Mouse (Mus musculus): ENCODE data around the gene Ydjc.
"Not testable (repeated sequence)": the region's sequence is repeated elsewhere in the genome, so short reads cannot be mapped to it uniquely, and the experiment has no call there.

The Ydjc gene

GRCm38 (mm10) chr16:17151874-17152273 is 7.5 kb downstream of the Ydjc start:
- DNase-seq (ENCODE audit: low read depth, low spot score) = no peak

DNA sequence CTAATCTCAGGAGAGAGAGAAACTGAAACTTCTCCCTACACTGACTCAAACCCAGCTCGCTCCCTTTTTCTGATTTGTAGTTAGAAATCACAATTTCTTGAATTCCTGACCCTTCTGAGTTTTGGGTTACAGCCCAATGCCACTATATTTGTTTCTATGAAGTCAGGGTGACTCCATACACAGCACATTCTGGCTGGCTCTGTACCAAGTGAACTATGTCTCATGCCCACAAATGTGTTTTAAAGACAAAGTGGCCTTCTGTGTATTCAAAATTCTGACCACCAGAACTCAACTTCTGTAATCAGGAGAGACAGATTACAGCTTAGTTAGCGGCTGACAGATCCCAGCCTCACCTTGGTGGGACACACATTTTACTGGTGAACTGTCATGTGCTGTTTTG is 9.9 kb downstream of the Ydjc start:
- no peak for DNase-seq (ENCODE audit: low read depth, low spot score)

DNA sequence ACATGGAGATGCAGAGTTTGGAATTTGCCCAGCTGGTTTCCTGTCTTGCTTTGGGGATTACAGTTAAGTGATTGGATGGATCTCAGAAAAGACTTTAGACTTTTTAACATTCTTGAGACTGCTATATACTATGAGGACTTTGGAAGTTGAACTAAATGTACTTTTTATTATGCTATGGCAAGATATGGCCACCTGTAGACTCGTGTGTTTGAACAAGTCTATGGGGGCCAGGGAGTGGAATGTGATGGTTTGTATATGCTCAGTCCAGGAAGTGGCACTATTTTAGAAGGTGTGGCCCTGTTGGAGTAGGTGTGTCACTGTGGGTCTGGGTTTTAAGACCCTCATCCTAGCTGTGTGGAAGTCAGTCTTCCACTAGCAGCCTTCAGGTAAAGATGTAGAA is 21.1 kb downstream of the Ydjc start:
- not testable (repeated sequence) for DNase-seq (ENCODE audit: low read depth, low spot score)

GRCm38 (mm10) chr16:17167179-17167578 is 22.8 kb downstream of the Ydjc start:
- DNase-seq (ENCODE audit: low read depth, low spot score) = no peak

GRCm38 (mm10) chr16:17168049-17168448 is 23.6 kb downstream of the Ydjc start:
- no peak for DNase-seq (ENCODE audit: low read depth, low spot score)

DNA sequence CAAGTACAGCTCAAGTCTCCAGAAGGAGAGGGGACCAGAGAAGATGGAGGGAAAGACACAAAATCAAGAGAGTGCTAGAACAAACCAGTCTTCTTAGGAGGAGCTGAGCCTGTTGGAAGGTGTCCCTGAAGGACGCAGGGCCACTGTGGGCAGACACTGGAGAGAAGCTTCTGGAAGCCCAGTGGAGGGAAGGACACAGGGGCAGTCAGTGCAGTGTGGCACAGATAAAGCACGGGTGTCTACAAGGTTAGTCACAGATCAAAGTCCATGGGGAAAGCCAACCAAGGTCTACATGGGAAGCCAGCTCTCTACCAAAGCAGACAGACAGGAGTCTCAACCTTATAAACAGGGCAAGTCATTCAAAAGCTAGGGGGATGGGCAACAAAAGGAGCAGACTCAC is 31.3 kb downstream of the Ydjc start:
- no peak for DNase-seq (ENCODE audit: low read depth, low spot score)

DNA sequence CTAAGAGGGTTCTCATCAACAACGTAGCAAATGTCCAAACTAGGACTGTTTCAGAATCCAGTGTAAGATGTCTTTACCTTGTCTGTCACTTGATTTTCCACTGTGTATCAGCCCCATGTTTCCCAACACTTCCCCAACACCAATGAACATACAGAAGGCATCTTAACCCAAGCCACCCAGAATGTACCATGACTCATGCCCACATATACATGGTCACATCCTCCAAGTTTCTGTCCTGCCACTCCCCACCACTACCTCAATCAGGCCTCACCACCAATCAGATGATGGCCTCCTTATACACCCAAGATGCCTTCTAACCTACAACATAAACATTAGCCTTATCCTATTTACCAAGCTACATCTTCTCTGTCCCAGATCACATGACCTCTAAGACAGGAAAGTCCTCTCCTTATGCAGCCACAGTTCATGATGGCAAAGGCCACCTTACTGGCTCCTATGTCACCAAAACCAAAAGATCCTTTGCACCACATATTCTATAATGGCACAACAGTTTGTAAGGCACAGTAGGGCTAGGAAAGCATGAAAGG is 33.3 kb downstream of the Ydjc start:
- no peak for DNase-seq (ENCODE audit: low read depth, low spot score)

GRCm38 (mm10) chr16:17179706-17180105 is 35.3 kb downstream of the Ydjc start:
- no peak for DNase-seq (ENCODE audit: low read depth, low spot score)

DNA sequence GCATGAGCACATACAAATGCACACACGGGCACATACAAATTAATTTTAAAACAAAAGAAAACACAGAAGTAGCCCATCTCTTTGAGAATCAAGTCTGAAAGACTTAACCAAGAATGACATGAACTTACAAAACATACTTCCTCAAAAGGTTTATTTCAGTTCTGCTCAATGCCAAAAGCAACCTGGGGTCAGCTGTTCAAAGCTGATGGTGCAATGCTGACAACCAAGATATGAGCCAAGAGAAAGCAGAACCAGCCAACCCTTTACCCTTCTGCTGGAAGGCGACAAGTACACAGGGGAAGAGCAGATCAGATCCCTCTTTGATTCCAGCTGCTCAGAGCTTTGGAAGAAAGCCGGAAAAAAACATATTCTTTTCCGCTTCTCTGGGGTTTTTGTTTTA is 37.0 kb downstream of the Ydjc start:
- DNase-seq (ENCODE audit: low read depth, low spot score) = peak; percentile 23

DNA sequence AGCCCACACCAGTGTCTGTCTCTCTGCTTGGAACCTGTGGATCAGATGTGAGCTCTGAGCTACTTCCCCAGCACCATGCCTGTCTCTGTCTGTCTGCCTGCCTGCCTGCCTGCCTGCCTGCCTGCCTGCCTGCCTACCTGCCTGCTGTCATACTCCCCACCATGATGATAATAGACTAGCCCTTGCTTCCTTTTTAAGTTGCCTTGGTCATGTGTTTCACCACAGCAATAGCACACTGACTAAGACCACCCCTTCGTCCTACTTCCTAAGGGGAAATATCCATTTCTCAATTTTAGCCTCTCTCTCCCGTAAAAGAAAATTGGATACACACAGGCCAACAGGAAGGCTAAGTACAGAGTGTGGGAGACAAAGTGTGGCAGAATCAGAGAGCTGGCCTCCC is 37.7 kb downstream of the Ydjc start:
- no peak for DNase-seq (ENCODE audit: low read depth, low spot score)

- DNase-seq (ENCODE audit: low read depth, low spot score) = no peak
Observed at GRCm38 (mm10) chr16:17183003-17183402, 38.6 kb downstream of the Ydjc start.

DNA sequence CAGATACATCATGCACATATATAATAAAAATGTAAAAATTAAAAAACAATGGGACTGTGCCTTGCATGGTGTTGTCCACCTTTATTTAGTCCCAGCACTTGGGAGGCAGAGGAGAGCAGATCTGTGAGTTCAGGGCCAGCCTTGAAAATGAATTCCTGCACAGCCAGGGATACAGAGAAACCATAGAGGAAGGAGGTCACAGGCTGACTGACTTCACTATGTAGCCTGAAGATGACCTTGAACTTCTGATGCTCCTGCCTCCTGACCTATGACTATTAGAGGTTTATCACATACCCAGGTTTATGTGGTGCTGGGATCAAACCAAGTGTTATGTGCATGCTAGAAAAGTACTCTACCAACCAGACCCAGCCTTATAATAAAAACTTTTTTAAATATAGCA is 41.1 kb downstream of the Ydjc start:
- no peak for DNase-seq (ENCODE audit: low read depth, low spot score)

GRCm38 (mm10) chr16:17193823-17194222 is 49.4 kb downstream of the Ydjc start:
- no peak for DNase-seq (ENCODE audit: low read depth, low spot score)

DNA sequence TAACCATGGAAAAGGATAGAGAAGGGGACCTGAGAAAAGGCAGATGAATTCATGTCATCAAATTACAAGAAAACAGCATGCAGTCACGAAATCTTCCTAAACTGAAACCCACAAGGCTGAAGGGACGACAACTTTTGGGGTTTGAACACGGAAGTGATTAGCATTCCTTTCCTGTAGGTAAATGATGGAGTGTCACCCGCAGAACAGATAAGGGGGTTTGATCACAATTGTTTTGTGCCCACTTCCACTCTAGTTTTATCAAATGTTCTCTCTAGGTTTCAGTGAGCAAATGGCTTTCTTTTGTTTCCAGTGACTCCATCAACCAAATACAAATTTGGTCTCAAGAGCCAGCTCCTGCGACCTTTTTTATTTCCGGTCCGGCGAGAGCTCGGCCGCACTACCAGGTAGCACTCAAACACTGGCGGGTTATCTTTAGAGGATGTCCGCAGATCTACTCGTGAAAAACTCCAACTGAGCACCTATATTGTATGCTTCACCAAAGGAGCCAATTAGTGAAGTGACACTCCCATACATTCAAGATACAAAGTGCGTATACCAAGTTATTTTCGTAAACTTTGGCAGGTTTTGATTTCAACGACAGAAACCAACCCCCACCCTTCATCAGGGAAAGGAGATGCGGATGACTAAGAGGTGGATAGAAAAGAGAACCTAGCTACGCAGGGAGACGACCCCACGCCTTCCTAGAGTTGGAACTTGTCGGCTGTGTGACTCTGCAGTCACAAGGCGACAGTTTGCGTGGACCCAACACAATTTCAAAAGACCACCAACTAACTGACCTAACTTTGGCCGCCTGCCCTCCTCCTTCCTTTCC is 55.9 kb downstream of the Ydjc start:
- DNase-seq (ENCODE audit: low read depth, low spot score) = no peak

- DNase-seq (ENCODE audit: low read depth, low spot score) = peak; percentile 80
Observed at GRCm38 (mm10) chr16:17200953-17201707, 56.7 kb downstream of the Ydjc start.

DNA sequence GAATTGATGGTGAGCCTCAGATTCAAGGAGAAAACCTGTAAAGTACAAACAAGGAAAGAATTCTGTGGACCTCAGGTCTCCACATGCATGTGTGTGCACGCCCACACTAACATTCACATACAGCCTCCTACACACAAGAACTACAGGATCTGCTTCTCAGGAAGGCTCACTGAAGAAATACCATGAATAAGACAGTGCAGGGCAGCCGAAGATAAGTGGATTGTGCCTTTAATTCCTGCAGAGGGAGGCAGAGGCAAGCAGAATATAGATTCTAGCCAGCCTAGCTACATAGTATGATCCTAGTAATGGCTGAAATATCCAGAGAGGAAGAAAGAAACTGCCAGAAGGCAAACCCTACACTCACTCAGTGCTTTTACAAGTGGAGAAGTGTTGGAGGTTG is 57.6 kb downstream of the Ydjc start:
- DNase-seq (ENCODE audit: low read depth, low spot score) = peak; percentile 54

DNA sequence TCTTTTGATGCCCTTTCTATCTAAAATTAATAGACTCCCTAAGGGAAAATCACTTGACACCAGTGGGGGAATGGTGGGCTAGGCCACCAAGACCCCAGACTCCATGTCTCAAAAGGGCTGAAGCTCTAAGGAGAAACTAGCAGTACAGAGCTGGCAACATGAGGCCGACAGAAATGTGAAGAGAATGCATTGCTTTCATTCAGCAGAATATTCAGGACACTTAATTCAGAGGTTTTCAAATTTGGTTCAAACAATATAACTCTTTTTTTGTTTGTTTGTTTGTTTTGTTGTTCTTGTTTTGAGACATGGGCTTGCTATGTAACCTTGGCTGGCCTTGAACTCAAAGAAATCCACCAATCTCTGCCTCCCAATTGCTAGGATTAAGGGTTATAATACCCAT is 58.1 kb downstream of the Ydjc start, which contains the start of gene Ube2l3:
Gene Ube2l3, minus strand, starts transcription at position 101 of the 400 bp plus-strand sequence.
- no peak for DNase-seq (ENCODE audit: low read depth, low spot score)

- peak; percentile 10 for DNase-seq (ENCODE audit: low read depth, low spot score)
Observed at GRCm38 (mm10) chr16:17204990-17205389, 60.6 kb downstream of the Ydjc start.

GRCm38 (mm10) chr16:17208389-17209361 is 64.3 kb downstream of the Ydjc start, which contains the start of gene Rimbp3:
Gene Rimbp3, plus strand, starts transcription at chr16:17208603.
- DNase-seq (ENCODE audit: low read depth, low spot score) = peak; percentile 65

GRCm38 (mm10) chr16:17209404-17209960 is 65.1 kb downstream of the Ydjc start:
- no peak for DNase-seq (ENCODE audit: low read depth, low spot score)

All from telencephalon, adult 2 months (tissue).